Comparison of ENCODE assay signal across 24 mouse cellular contexts in the genomic region with DNA sequence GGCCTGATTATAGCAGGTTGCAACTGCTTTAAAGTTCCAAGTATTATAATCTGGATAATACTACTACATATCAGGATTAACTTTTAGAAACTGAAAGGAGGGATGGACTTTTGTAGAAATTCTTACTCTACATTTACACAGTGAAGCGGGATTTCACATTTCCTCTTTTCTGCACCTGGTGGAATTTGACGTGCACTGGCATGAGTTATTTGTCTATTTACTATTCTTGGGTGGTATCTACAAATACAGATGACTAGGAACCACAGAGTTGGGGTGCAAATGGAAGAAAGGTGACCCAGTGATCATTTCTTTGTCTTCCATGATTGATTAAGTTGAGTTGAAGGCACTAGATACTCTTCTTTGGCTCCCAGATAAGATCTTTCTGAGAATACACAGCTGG.
DNase-seq lines count a peak whose midpoint lies in the region; ATAC-seq and TF ChIP-seq lines count a peak whose summit lies in the region.
"Had no signal": no experiment of that assay in that cellular context is flagged by ENCODE, and none has a peak within 500 bp of the region (broad histone marks: within the 10 kb centered on the region; RNA-seq: fewer than 3 reads in every experiment).

No protein-coding gene starts in this region.

- H3K4me2 ChIP-seq in midbrain, embryonic 11.5 days, result no peak overlapping the region
- H3K4me2 ChIP-seq in midbrain, postnatal 0 days (ENCODE audit: low read depth, low read length, poor library complexity, severe bottlenecking), result no peak overlapping the region
- H3K4me2 ChIP-seq in CH12.LX (ENCODE audit: insufficient read depth, low read depth, poor library complexity, severe bottlenecking), result no peak overlapping the region; the same call in 1 of the 2 replicates
- H3K4me2 ChIP-seq: embryonic facial prominence, embryonic 13.5 days; embryonic facial prominence, embryonic 15.5 days; forebrain, embryonic 12.5 days had no signal

- DNase-seq in midbrain, embryonic 11.5 days (ENCODE audit: low spot score, missing footprints), result peak; percentile 1
- no peak for DNase-seq in midbrain, postnatal 0 days (ENCODE audit: low spot score)
- DNase-seq in CH12.LX (ENCODE audit: extremely low read depth), result peak; percentile 39
- DNase-seq in splenic B cell, adult 2 months (ENCODE audit: low read depth, low spot score), result peak; percentile 61
- no peak for DNase-seq in left cerebral cortex, postnatal 4 days
- no peak for DNase-seq in thymus, adult 18-20 months
- DNase-seq: adrenal gland, adult 2 months; adrenal gland, postnatal 10 days; adrenal gland, postnatal 25 days; cerebellum, adult 11 months; cerebellum, adult 18-20 months; cerebellum, adult 8-10 months; cerebellum, adult 9-11 months; cerebellum, postnatal 14 days; cerebellum, postnatal 36 days; embryo, embryonic 11 days had no signal

- TF ChIP-seq POLR2A in CH12.LX (IDR thresholded peaks at IDR 0.05; ENCODE audit: low read depth, low read length), result no peak

- TF ChIP-seq CTCF in midbrain, postnatal 0 days (IDR thresholded peaks at IDR 0.05), result no peak
- no peak for TF ChIP-seq CTCF in CH12.LX (conservative IDR thresholded peaks at IDR 0.05 in 1 of 2, IDR thresholded peaks at IDR 0.05 in 1 of 2; ENCODE audit: low read depth in 2 of 2, low read length in 2 of 2)

- no peaks in the 10 kb centered on the region for H3K4me1 ChIP-seq in midbrain, embryonic 11.5 days (ENCODE audit: control insufficient read depth, insufficient read depth, low read length)
- no peaks in the 10 kb centered on the region for H3K4me1 ChIP-seq in midbrain, postnatal 0 days (ENCODE audit: insufficient read depth, low read length)
- H3K4me1 ChIP-seq in CH12.LX (ENCODE audit: control insufficient read depth in 1 of 2, insufficient read depth in 2 of 2), result peaks cover 6 to 27% of the 10 kb centered on the region in 2 experiments; a peak in 3 of 4 replicates
- H3K4me1 ChIP-seq: embryonic facial prominence, embryonic 13.5 days; embryonic facial prominence, embryonic 15.5 days; forebrain, embryonic 10.5 days; forebrain, embryonic 12.5 days had no signal

- ATAC-seq in midbrain, embryonic 11.5 days (ENCODE audit: low FRiP score), result no peak
- no peak for ATAC-seq in midbrain, postnatal 0 days (ENCODE audit: low FRiP score)
- ATAC-seq: CD4-positive, CD25-positive, alpha-beta regulatory T cell, adult 4 months; forebrain, embryonic 14.5 days; forebrain, embryonic 16.5 days had no signal

- in situ Hi-C loops in CH12.LX (cut with MboI; ENCODE audit: low pct_ligation_motif_present, low pct_unique_long_range_greater_than_20kb, low sequenced_read_pairs), result no loop called here

- H3K9me3 ChIP-seq in midbrain, embryonic 11.5 days (ENCODE audit: control insufficient read depth, low read length), result no peaks in the 10 kb centered on the region
- no peaks in the 10 kb centered on the region for H3K9me3 ChIP-seq in midbrain, postnatal 0 days (ENCODE audit: low read length)
- H3K9me3 ChIP-seq in CH12.LX (replicated peaks; ENCODE audit: low read length), result no peaks in the 10 kb centered on the region
- H3K9me3 ChIP-seq: embryonic facial prominence, embryonic 13.5 days; embryonic facial prominence, embryonic 15.5 days; forebrain, embryonic 10.5 days; forebrain, embryonic 12.5 days had no signal

- WGBS in midbrain, embryonic 11.5 days, result 93% methylated on average over 2 of the region's 2 CpGs
- WGBS in midbrain, postnatal 0 days, result 94% methylated on average over 2 of the region's 2 CpGs

- H3K9ac ChIP-seq in midbrain, embryonic 11.5 days (ENCODE audit: low read length), result no peak overlapping the region
- no peak overlapping the region for H3K9ac ChIP-seq in midbrain, postnatal 0 days (replicated peaks; ENCODE audit: low read length, poor library complexity, severe bottlenecking)
- no peak overlapping the region for H3K9ac ChIP-seq in CH12.LX (ENCODE audit: insufficient read depth, low read depth)
- H3K9ac ChIP-seq: embryonic facial prominence, embryonic 13.5 days; embryonic facial prominence, embryonic 15.5 days; forebrain, embryonic 12.5 days had no signal

- no peaks in the 10 kb centered on the region for H3K36me3 ChIP-seq in midbrain, embryonic 11.5 days (ENCODE audit: control insufficient read depth, insufficient read depth, low read length)
- no peaks in the 10 kb centered on the region for H3K36me3 ChIP-seq in midbrain, postnatal 0 days (ENCODE audit: insufficient read depth, low read length)
- H3K36me3 ChIP-seq in CH12.LX (replicated peaks in 1 of 2; ENCODE audit: control insufficient read depth in 1 of 2, insufficient read depth in 1 of 2, low read length in 1 of 2), result no peaks in the 10 kb centered on the region
- no peaks in the 10 kb centered on the region for H3K36me3 ChIP-seq in splenic B cell, adult 2 months (ENCODE audit: control insufficient read depth, insufficient read depth, low read length, poor library complexity, severe bottlenecking)
- H3K36me3 ChIP-seq: embryonic facial prominence, embryonic 13.5 days; embryonic facial prominence, embryonic 15.5 days; forebrain, embryonic 10.5 days; forebrain, embryonic 12.5 days had no signal

- TF ChIP-seq EP300 in CH12.LX (IDR thresholded peaks at IDR 0.05; ENCODE audit: low read length), result peak; percentile 98

- H3K4me3 ChIP-seq in midbrain, embryonic 11.5 days (ENCODE audit: low read depth, low read length), result no peak overlapping the region
- no peak overlapping the region for H3K4me3 ChIP-seq in midbrain, postnatal 0 days (ENCODE audit: low read depth, low read length)
- H3K4me3 ChIP-seq in CH12.LX (replicated peaks in 1 of 3; ENCODE audit: low read depth in 2 of 3, low read length in 2 of 3, poor library complexity in 1 of 3), result no peak overlapping the region
- H3K4me3 ChIP-seq: embryonic facial prominence, embryonic 13.5 days; embryonic facial prominence, embryonic 15.5 days; erythroblast, embryonic 14.5 days; forebrain, embryonic 10.5 days; forebrain, embryonic 12.5 days had no signal

- no peaks in the 10 kb centered on the region for H3K79me2 ChIP-seq in CH12.LX (replicated peaks; ENCODE audit: control insufficient read depth, extremely low read depth, insufficient read depth, poor library complexity, severe bottlenecking)

- TF ChIP-seq RAD21 in CH12.LX (IDR thresholded peaks at IDR 0.05; ENCODE audit: low read depth, low read length), result no peak; the same call in 1 of the 2 replicates

- dilution Hi-C loops in CH12.LX (cut with MboI; ENCODE audit: extremely low pct_ligation_motif_present, extremely low pct_unique_long_range_greater_than_20kb, low sequenced_read_pairs), result no loop called here

- intact Hi-C loops in left cerebral cortex, postnatal 4 days (cut with DNase I), result no loop called here

- H3K27me3 ChIP-seq in midbrain, embryonic 11.5 days (ENCODE audit: control insufficient read depth, insufficient read depth, low read length), result no peaks in the 10 kb centered on the region
- no peaks in the 10 kb centered on the region for H3K27me3 ChIP-seq in midbrain, postnatal 0 days (ENCODE audit: insufficient read depth, low read length)
- no peaks in the 10 kb centered on the region for H3K27me3 ChIP-seq in CH12.LX (replicated peaks)
- H3K27me3 ChIP-seq in splenic B cell, adult 2 months (ENCODE audit: control insufficient read depth, insufficient read depth, low read length, poor library complexity, severe bottlenecking), result no peaks in the 10 kb centered on the region
- H3K27me3 ChIP-seq: embryonic facial prominence, embryonic 13.5 days; embryonic facial prominence, embryonic 15.5 days; forebrain, embryonic 12.5 days had no signal

- H3K27ac ChIP-seq in midbrain, embryonic 11.5 days (ENCODE audit: low read depth, low read length), result no peak overlapping the region
- H3K27ac ChIP-seq in midbrain, postnatal 0 days (ENCODE audit: low read depth, low read length), result no peak overlapping the region
- no peak overlapping the region for H3K27ac ChIP-seq in CH12.LX (ENCODE audit: insufficient read depth, low read depth)
- H3K27ac ChIP-seq: embryonic facial prominence, embryonic 13.5 days; embryonic facial prominence, embryonic 15.5 days; forebrain, embryonic 10.5 days; forebrain, embryonic 12.5 days had no signal

TF ChIP-seq in CH12.LX, 34 proteins besides CTCF, POLR2A, EP300 and RAD21:
- TF ChIP-seq ZC3H11A (IDR thresholded peaks at IDR 0.05; ENCODE audit: low read depth, low read length), result no peak
- peak; percentile 47; the same call in 1 of the 2 replicates for TF ChIP-seq JUND (conservative IDR thresholded peaks at IDR 0.05; ENCODE audit: low read depth, low read length)
- TF ChIP-seq GABPA (IDR thresholded peaks at IDR 0.05; ENCODE audit: insufficient replicate concordance, low read depth, low read length), result no peak
- TF ChIP-seq CHD2 (IDR thresholded peaks at IDR 0.05; ENCODE audit: low read length), result 0 out of 2 replicates have a peak, but pooled peaks have one; percentile 35
- no peak for TF ChIP-seq ZKSCAN1 (IDR thresholded peaks at IDR 0.05; ENCODE audit: borderline replicate concordance, low read depth, low read length)
- no peak for TF ChIP-seq MAZ (IDR thresholded peaks at IDR 0.05; ENCODE audit: low read depth, low read length)
- peak; percentile 90 for TF ChIP-seq IRF4 (IDR thresholded peaks at IDR 0.05; ENCODE audit: low read depth, low read length)
- no peak for TF ChIP-seq NRF1 (IDR thresholded peaks at IDR 0.05; ENCODE audit: low read depth, low read length)
- TF ChIP-seq UBTF (IDR thresholded peaks at IDR 0.05; ENCODE audit: low read depth, low read length), result no peak
- TF ChIP-seq POLR2AphosphoS2 (IDR thresholded peaks at IDR 0.05; ENCODE audit: low read depth, low read length), result no peak
- TF ChIP-seq TCF12 (IDR thresholded peaks at IDR 0.05; ENCODE audit: low read depth, low read length), result peak; percentile 85
- TF ChIP-seq CHD1 (IDR thresholded peaks at IDR 0.05; ENCODE audit: low read depth, low read length), result no peak; the same call in 1 of the 2 replicates
- no peak for TF ChIP-seq PAX5 (IDR thresholded peaks at IDR 0.05; ENCODE audit: low read length)
- TF ChIP-seq MAX (IDR thresholded peaks at IDR 0.05; ENCODE audit: low read length), result peak; percentile 58
- no peak for TF ChIP-seq MXI1 (IDR thresholded peaks at IDR 0.05; ENCODE audit: low read depth, low read length)
- TF ChIP-seq MEF2A (IDR thresholded peaks at IDR 0.05; ENCODE audit: borderline replicate concordance, low read depth, low read length), result peak; percentile 81
- TF ChIP-seq MAFK (IDR thresholded peaks at IDR 0.05; ENCODE audit: insufficient replicate concordance, low read length), result 0 out of 2 replicates have a peak, but pooled peaks have one; percentile 39
- no peak for TF ChIP-seq TBP (conservative IDR thresholded peaks at IDR 0.05; ENCODE audit: low read depth, low read length)
- no peak for TF ChIP-seq ZMIZ1 (IDR thresholded peaks at IDR 0.05; ENCODE audit: low read depth, low read length)
- no peak for TF ChIP-seq ZNF384 (IDR thresholded peaks at IDR 0.05; ENCODE audit: low read depth, low read length)
- TF ChIP-seq ETS1 (conservative IDR thresholded peaks at IDR 0.05; ENCODE audit: low read depth, low read length), result peak; percentile 46; the same call in 1 of the 2 replicates
- TF ChIP-seq BHLHE40 (IDR thresholded peaks at IDR 0.05; ENCODE audit: low read depth, low read length), result peak; percentile 59
- TF ChIP-seq SMC3 (IDR thresholded peaks at IDR 0.05; ENCODE audit: low read depth, low read length), result no peak

Comparison
In these comparisons a context has a peak if more than half of its experiments do, and no peak if none do; other contexts are left out.
1. DNase-seq: peak in midbrain, embryonic 11.5 days (single experiment), CH12.LX (single experiment) and splenic B cell, adult 2 months (single experiment); none in midbrain, postnatal 0 days (single experiment), left cerebral cortex, postnatal 4 days (single experiment) and thymus, adult 18-20 months (0 of 2).